Mouse (Mus musculus): ENCODE results near the gene Dync2li1. TPM values are rescaled to one million over a fixed set of nuclear protein-coding genes. Genes with fewer than 3 reads are reported as not detected.

Gene Dync2li1
- total RNA-seq, 2 experiments from 2014 or later = 3.2 to 3.6 TPM

- Histone ChIP-seq H3K4me3 (no peak overlapping the region), H3K27ac (no peak overlapping the region)
- no peak for TF ChIP-seq CTCF (IDR thresholded peaks at IDR 0.05)
- intact Hi-C loops (cut with DNase I) = no loop called here
- no peak for DNase-seq
Observed at GRCm38 (mm10) chr17:84617953-84618352, 8.3 kb upstream of the Dync2li1 start.

GRCm38 (mm10) chr17:84619112-84619511 lies 7.2 kb upstream of the Dync2li1 start:
- H3K4me3 ChIP-seq = no peak overlapping the region
- intact Hi-C loops (cut with DNase I) = no loop called here
- DNase-seq = no peak
- H3K27ac ChIP-seq = no peak overlapping the region
- no peak for TF ChIP-seq CTCF (IDR thresholded peaks at IDR 0.05)

- H3K27ac ChIP-seq = no peak overlapping the region
- DNase-seq = no peak
- TF ChIP-seq CTCF (IDR thresholded peaks at IDR 0.05) = no peak
- intact Hi-C loops (cut with DNase I) = no loop called here
- H3K4me3 ChIP-seq = no peak overlapping the region
Observed at GRCm38 (mm10) chr17:84620076-84620475, 6.2 kb upstream of the Dync2li1 start.

- no peak for TF ChIP-seq CTCF (IDR thresholded peaks at IDR 0.05)
- no peak overlapping the region for H3K4me3 ChIP-seq
- no peak overlapping the region for H3K27ac ChIP-seq
- intact Hi-C loops (cut with DNase I) = no loop called here
- no peak for DNase-seq
Observed at GRCm38 (mm10) chr17:84620610-84621009, 5.7 kb upstream of the Dync2li1 start.

- H3K4me3 ChIP-seq = no peak overlapping the region
- intact Hi-C loops (cut with DNase I) = no loop called here
- no peak for TF ChIP-seq CTCF (IDR thresholded peaks at IDR 0.05)
- no peak for DNase-seq
- H3K27ac ChIP-seq = no peak overlapping the region
Observed at GRCm38 (mm10) chr17:84621209-84621608, 5.1 kb upstream of the Dync2li1 start.

- intact Hi-C loops (cut with DNase I) = no loop called here
- TF ChIP-seq CTCF (IDR thresholded peaks at IDR 0.05) = peak; percentile 11; the same call in 1 of the 2 replicates
Observed at GRCm38 (mm10) chr17:84622028-84622427, 4.3 kb upstream of the Dync2li1 start.

GRCm38 (mm10) chr17:84622873-84623272 lies 3.4 kb upstream of the Dync2li1 start:
- DNase-seq = no peak
- peak overlapping the region; percentile 16; the same call in 1 of the 2 replicates for H3K27ac ChIP-seq
- TF ChIP-seq CTCF (IDR thresholded peaks at IDR 0.05) = no peak
- intact Hi-C loops (cut with DNase I) = no loop called here
- no peak overlapping the region for H3K4me3 ChIP-seq

More at GRCm38 (mm10) chr17:84622028-84622427, 4.3 kb upstream of the Dync2li1 start:
- no peak for DNase-seq
- H3K4me3 ChIP-seq = no peak overlapping the region
- H3K27ac ChIP-seq = no peak overlapping the region

GRCm38 (mm10) chr17:84626857-84627305 lies 585 bp downstream of the Dync2li1 start:
- Histone ChIP-seq H3K27ac (peak overlapping the region; percentile 82), H3K4me3 (peak overlapping the region; percentile 89)
- DNase-seq = no peak
- no peak; the same call in 1 of the 2 replicates for TF ChIP-seq CTCF (IDR thresholded peaks at IDR 0.05)
- intact Hi-C loops (cut with DNase I) = no loop called here

GRCm38 (mm10) chr17:84627721-84628120 lies 1.4 kb downstream of the Dync2li1 start:
- intact Hi-C loops (cut with DNase I) = no loop called here
- Histone ChIP-seq H3K4me3 (no peak overlapping the region), H3K27ac (no peak overlapping the region; the same call in 1 of the 2 replicates)
- DNase-seq = no peak
- TF ChIP-seq CTCF (IDR thresholded peaks at IDR 0.05) = no peak

- no peak for DNase-seq
- no peak for TF ChIP-seq CTCF (IDR thresholded peaks at IDR 0.05)
- H3K27ac ChIP-seq = no peak overlapping the region
- intact Hi-C loops (cut with DNase I) = no loop called here
- no peak overlapping the region for H3K4me3 ChIP-seq
Observed at GRCm38 (mm10) chr17:84628611-84629010, 2.3 kb downstream of the Dync2li1 start.

- no peak overlapping the region for H3K4me3 ChIP-seq
- H3K27ac ChIP-seq = no peak overlapping the region
- intact Hi-C loops (cut with DNase I) = no loop called here
- no peak for DNase-seq
- TF ChIP-seq CTCF (IDR thresholded peaks at IDR 0.05) = no peak
Observed at GRCm38 (mm10) chr17:84631836-84632235, 5.5 kb downstream of the Dync2li1 start.

- H3K4me3 ChIP-seq = no peak overlapping the region
- intact Hi-C loops (cut with DNase I) = no loop called here
- no peak for DNase-seq
- TF ChIP-seq CTCF (IDR thresholded peaks at IDR 0.05) = no peak
- no peak overlapping the region for H3K27ac ChIP-seq
Observed at GRCm38 (mm10) chr17:84633443-84633842, 7.1 kb downstream of the Dync2li1 start.

GRCm38 (mm10) chr17:84636328-84636727 lies 10.0 kb downstream of the Dync2li1 start:
- intact Hi-C loops (cut with DNase I) = no loop called here
- no peak for DNase-seq
- Histone ChIP-seq H3K4me3 (no peak overlapping the region), H3K27ac (no peak overlapping the region)
- no peak for TF ChIP-seq CTCF (IDR thresholded peaks at IDR 0.05)

- H3K4me3 ChIP-seq = no peak overlapping the region
- TF ChIP-seq CTCF (IDR thresholded peaks at IDR 0.05) = no peak
- intact Hi-C loops (cut with DNase I) = no loop called here
- no peak for DNase-seq
- H3K27ac ChIP-seq = no peak overlapping the region
Observed at GRCm38 (mm10) chr17:84637971-84638370, 11.7 kb downstream of the Dync2li1 start.
